ENCODE assay signal across 22 mouse cellular contexts in the genomic region with DNA sequence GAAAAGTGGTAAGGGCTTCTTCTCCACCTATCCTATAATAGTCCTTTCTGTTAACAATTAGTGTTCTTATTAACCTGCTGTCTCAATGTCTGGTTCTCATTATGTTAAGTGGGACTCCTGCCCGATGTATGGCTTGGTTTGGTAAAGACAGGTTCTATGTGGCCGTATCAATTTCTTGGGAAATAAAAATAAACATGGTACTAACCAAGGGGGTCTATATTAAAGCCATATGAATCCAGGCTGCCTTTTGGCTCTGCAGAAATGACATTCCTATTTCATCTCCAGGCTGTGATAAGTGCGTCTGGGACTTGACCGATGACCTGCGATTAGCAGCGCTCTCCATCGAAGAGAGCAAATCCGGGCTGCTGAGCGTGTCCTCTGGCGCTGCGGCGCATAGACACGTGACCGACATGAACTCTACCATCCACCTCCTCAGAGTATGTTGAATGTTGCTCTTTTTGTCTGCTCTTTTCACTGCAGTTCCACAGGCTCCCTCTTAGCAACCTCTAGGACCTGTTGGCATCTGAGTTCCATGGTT.
DNase-seq lines count a peak whose midpoint lies in the region; ATAC-seq lines count a peak whose summit lies in the region.
"Had no signal": no experiment of that assay in that cellular context is flagged by ENCODE, and none has a peak within 500 bp of the region (broad histone marks: within the 10 kb centered on the region; RNA-seq: fewer than 3 reads in every experiment).

No protein-coding gene starts in this region.

- H3K9ac ChIP-seq in forebrain, embryonic 14.5 days (ENCODE audit: low read length), result no peak overlapping the region
- no peak overlapping the region for H3K9ac ChIP-seq in midbrain, embryonic 11.5 days (ENCODE audit: low read length)
- no peak overlapping the region for H3K9ac ChIP-seq in midbrain, embryonic 16.5 days (ENCODE audit: low read depth, low read length)
- no peak overlapping the region for H3K9ac ChIP-seq in embryonic facial prominence, embryonic 14.5 days (ENCODE audit: low read depth, low read length)
- H3K9ac ChIP-seq: embryonic facial prominence, embryonic 15.5 days; forebrain, embryonic 13.5 days; heart, embryonic 15.5 days; hindbrain, embryonic 14.5 days had no signal

- WGBS in forebrain, embryonic 10.5 days, result 68% methylated on average over 14 of the region's 14 CpGs
- WGBS in forebrain, embryonic 14.5 days, result 92% methylated on average over 14 of the region's 14 CpGs
- 79% methylated on average over 14 of the region's 14 CpGs for WGBS in midbrain, embryonic 11.5 days
- WGBS in midbrain, embryonic 16.5 days, result 90% methylated on average over 14 of the region's 14 CpGs
- WGBS in embryonic facial prominence, embryonic 14.5 days, result 41% methylated on average over 14 of the region's 14 CpGs

- H3K36me3 ChIP-seq in forebrain, embryonic 10.5 days (replicated peaks), result 0 out of 2 replicates have a peak, but pooled peaks cover 4% of the 10 kb centered on the region
- H3K36me3 ChIP-seq in forebrain, embryonic 14.5 days (ENCODE audit: control insufficient read depth, insufficient read depth, low read length), result no peaks in the 10 kb centered on the region
- H3K36me3 ChIP-seq in midbrain, embryonic 11.5 days (ENCODE audit: control insufficient read depth, insufficient read depth, low read length), result no peaks in the 10 kb centered on the region
- no peaks in the 10 kb centered on the region for H3K36me3 ChIP-seq in midbrain, embryonic 16.5 days (ENCODE audit: control insufficient read depth, insufficient read depth, low read length)
- peaks cover 57% of the 10 kb centered on the region for H3K36me3 ChIP-seq in embryonic facial prominence, embryonic 14.5 days (ENCODE audit: control insufficient read depth, insufficient read depth, low read length)

- no peak overlapping the region for H3K4me3 ChIP-seq in forebrain, embryonic 10.5 days
- H3K4me3 ChIP-seq in forebrain, embryonic 14.5 days (ENCODE audit: low read depth, low read length), result no peak overlapping the region
- no peak overlapping the region for H3K4me3 ChIP-seq in midbrain, embryonic 11.5 days (ENCODE audit: low read depth, low read length)
- no peak overlapping the region for H3K4me3 ChIP-seq in midbrain, embryonic 16.5 days (ENCODE audit: low read depth, low read length)
- H3K4me3 ChIP-seq in embryonic facial prominence, embryonic 14.5 days (ENCODE audit: low read depth, low read length), result no peak overlapping the region
- H3K4me3 ChIP-seq: embryonic facial prominence, embryonic 15.5 days; forebrain, embryonic 13.5 days; gastrocnemius, adult 2 months; heart, embryonic 15.5 days had no signal

- no peaks in the 10 kb centered on the region for H3K9me3 ChIP-seq in forebrain, embryonic 10.5 days
- no peaks in the 10 kb centered on the region for H3K9me3 ChIP-seq in forebrain, embryonic 14.5 days (replicated peaks; ENCODE audit: control insufficient read depth, low read length)
- no peaks in the 10 kb centered on the region for H3K9me3 ChIP-seq in midbrain, embryonic 11.5 days (ENCODE audit: control insufficient read depth, low read length)
- no peaks in the 10 kb centered on the region for H3K9me3 ChIP-seq in midbrain, embryonic 16.5 days (replicated peaks; ENCODE audit: control insufficient read depth, low read length, poor library complexity, severe bottlenecking)
- 0 out of 2 replicates have a peak, but pooled peaks cover 3% of the 10 kb centered on the region for H3K9me3 ChIP-seq in embryonic facial prominence, embryonic 14.5 days (ENCODE audit: control insufficient read depth, low read length)
- H3K9me3 ChIP-seq: embryonic facial prominence, embryonic 15.5 days; forebrain, embryonic 13.5 days; heart, embryonic 15.5 days had no signal

- peak; percentile 23 for DNase-seq in forebrain, embryonic 10.5 days (ENCODE audit: extremely low spot score, low spot score)
- DNase-seq in forebrain, embryonic 14.5 days (ENCODE audit: low spot score), result no peak
- peak; percentile 79 for DNase-seq in midbrain, embryonic 11.5 days (ENCODE audit: low spot score, missing footprints)
- peak; percentile 48 for DNase-seq in embryonic facial prominence, embryonic 14.5 days (ENCODE audit: low spot score)
- DNase-seq in mesoderm, embryonic 11.5 days (ENCODE audit: low read depth, low spot score), result peak; percentile 33
- no peak for DNase-seq in yolk sac, embryonic 10.5 days (ENCODE audit: low spot score)
- DNase-seq: adrenal gland, postnatal 10 days; cerebellum, adult 11 months; cerebellum, adult 8-10 months; gastrocnemius, adult 2 months; gastrocnemius, postnatal 36 days; heart, adult 18-20 months; heart, postnatal 14 days; kidney, adult 2 months had no signal

- no peak overlapping the region for H3K27ac ChIP-seq in forebrain, embryonic 10.5 days
- no peak overlapping the region for H3K27ac ChIP-seq in forebrain, embryonic 14.5 days (ENCODE audit: low read depth, low read length)
- no peak overlapping the region for H3K27ac ChIP-seq in midbrain, embryonic 11.5 days (ENCODE audit: low read depth, low read length)
- H3K27ac ChIP-seq in midbrain, embryonic 16.5 days (ENCODE audit: low read length), result no peak overlapping the region
- no peak overlapping the region for H3K27ac ChIP-seq in embryonic facial prominence, embryonic 14.5 days (replicated peaks; ENCODE audit: low read depth, low read length)
- H3K27ac ChIP-seq: embryonic facial prominence, embryonic 15.5 days; forebrain, embryonic 13.5 days; gastrocnemius, adult 2 months; heart, embryonic 15.5 days; hindbrain, embryonic 14.5 days had no signal

- H3K4me2 ChIP-seq in forebrain, embryonic 14.5 days (ENCODE audit: low read length), result no peak overlapping the region
- H3K4me2 ChIP-seq in midbrain, embryonic 11.5 days, result no peak overlapping the region
- H3K4me2 ChIP-seq in midbrain, embryonic 16.5 days (ENCODE audit: low read length), result no peak overlapping the region
- H3K4me2 ChIP-seq in embryonic facial prominence, embryonic 14.5 days (ENCODE audit: low read depth, low read length), result no peak overlapping the region
- H3K4me2 ChIP-seq: embryonic facial prominence, embryonic 15.5 days; forebrain, embryonic 13.5 days; heart, embryonic 11.5 days; heart, embryonic 15.5 days; hindbrain, embryonic 14.5 days had no signal

- H3K27me3 ChIP-seq in forebrain, embryonic 10.5 days (ENCODE audit: poor library complexity, severe bottlenecking), result no peaks in the 10 kb centered on the region
- no peaks in the 10 kb centered on the region for H3K27me3 ChIP-seq in forebrain, embryonic 14.5 days (replicated peaks; ENCODE audit: control insufficient read depth, insufficient read depth, low read length)
- no peaks in the 10 kb centered on the region for H3K27me3 ChIP-seq in midbrain, embryonic 11.5 days (ENCODE audit: control insufficient read depth, insufficient read depth, low read length)
- no peaks in the 10 kb centered on the region for H3K27me3 ChIP-seq in midbrain, embryonic 16.5 days (ENCODE audit: control insufficient read depth, insufficient read depth, low read depth, low read length)
- H3K27me3 ChIP-seq in embryonic facial prominence, embryonic 14.5 days (replicated peaks; ENCODE audit: control insufficient read depth, insufficient read depth, low read length), result no peaks in the 10 kb centered on the region
- H3K27me3 ChIP-seq: embryonic facial prominence, embryonic 15.5 days; forebrain, embryonic 13.5 days; heart, embryonic 15.5 days had no signal

- ATAC-seq in forebrain, embryonic 14.5 days, result no peak
- no peak for ATAC-seq in midbrain, embryonic 11.5 days (ENCODE audit: low FRiP score)
- ATAC-seq in midbrain, embryonic 16.5 days, result no peak
- ATAC-seq in embryonic facial prominence, embryonic 14.5 days (ENCODE audit: low read depth), result peak; percentile 26
- ATAC-seq in erythroblast, adult 5-6 weeks (replicated peaks; ENCODE audit: low FRiP score, poor library complexity, severe bottlenecking), result no peak
- ATAC-seq: forebrain, embryonic 13.5 days; intestine, embryonic 16.5 days had no signal

- H3K4me1 ChIP-seq in forebrain, embryonic 10.5 days, result peaks cover 24% of the 10 kb centered on the region
- 0 out of 2 replicates have a peak, but pooled peaks cover 3% of the 10 kb centered on the region for H3K4me1 ChIP-seq in forebrain, embryonic 14.5 days (ENCODE audit: control insufficient read depth, insufficient read depth, low read length)
- H3K4me1 ChIP-seq in midbrain, embryonic 11.5 days (ENCODE audit: control insufficient read depth, insufficient read depth, low read length), result peaks cover 7% of the 10 kb centered on the region
- peaks cover 10% of the 10 kb centered on the region for H3K4me1 ChIP-seq in midbrain, embryonic 16.5 days (ENCODE audit: control insufficient read depth, insufficient read depth, low read length)
- H3K4me1 ChIP-seq in embryonic facial prominence, embryonic 14.5 days (ENCODE audit: control insufficient read depth, insufficient read depth, low read length), result peaks cover 8% of the 10 kb centered on the region
- H3K4me1 ChIP-seq: heart, embryonic 15.5 days had no signal

Comparison
In these comparisons a context has a peak if more than half of its experiments do, and no peak if none do; other contexts are left out.
1. DNase-seq: peak in forebrain, embryonic 10.5 days (single experiment), midbrain, embryonic 11.5 days (single experiment), embryonic facial prominence, embryonic 14.5 days (single experiment) and mesoderm, embryonic 11.5 days (single experiment); none in forebrain, embryonic 14.5 days (single experiment) and yolk sac, embryonic 10.5 days (single experiment).